Mouse (Mus musculus) C2C12 (cell line): Measurements from ENCODE around the gene Slc31a2. TPM values are rescaled to one million over a fixed set of nuclear protein-coding genes. Genes with fewer than 3 reads are reported as not detected.

Experiments used
- H3K27me3 ChIP-seq: one replicate; pipeline ENCODE4 v1.6.1; 2011; ENCODE audit not compliant: control insufficient read depth, insufficient read depth, insufficient read length
- H3K36me3 ChIP-seq: one replicate; pipeline ENCODE4 v1.6.1; 2011; ENCODE audit not compliant: control insufficient read depth, insufficient read depth
- H3K4me3 ChIP-seq: one replicate; pipeline ENCODE4 v1.5.1; 2011; ENCODE audit warnings: mild to moderate bottlenecking, control low read depth; ENCODE audit not compliant: poor library complexity, insufficient read depth, severe bottlenecking
- H3K79me2 ChIP-seq: one replicate; pipeline ENCODE4 v1.6.1; 2011; ENCODE audit not compliant: control insufficient read depth, insufficient read depth
- H3K79me3 ChIP-seq: one replicate; pipeline ENCODE4 v1.6.1; 2011; ENCODE audit warnings: low read depth, control low read depth
- H3ac ChIP-seq: one replicate; pipeline ENCODE3; 2011; ENCODE audit warnings: low read depth; ENCODE audit not compliant: control insufficient read depth, insufficient read length
- CEBPB ChIP-seq: IDR thresholded peaks from one replicate; pipeline ENCODE4 v1.6.1; 2011; ENCODE audit warnings: low read depth, mild to moderate bottlenecking, control low read depth, moderate library complexity
- CTCF ChIP-seq: IDR thresholded peaks from one replicate; pipeline ENCODE4 v1.5.1; 2011; ENCODE audit not compliant: control insufficient read depth, insufficient read depth, insufficient read length
- FOSL1 ChIP-seq: IDR thresholded peaks from one replicate; pipeline ENCODE4 v1.8.0; 2011; ENCODE audit warnings: mild to moderate bottlenecking, low read length; ENCODE audit not compliant: poor library complexity, insufficient read depth, severe bottlenecking
- MAX ChIP-seq: IDR thresholded peaks from one replicate; pipeline ENCODE4 v1.6.1; 2011; ENCODE audit warnings: mild to moderate bottlenecking, control low read depth
- MYOD1 ChIP-seq: IDR thresholded peaks from one replicate; pipeline ENCODE4 v1.6.1; 2011; ENCODE audit warnings: low read depth; ENCODE audit not compliant: control insufficient read depth, insufficient read length
- MYOG ChIP-seq: IDR thresholded peaks from one replicate; pipeline ENCODE4 v1.6.1; 2011; ENCODE audit not compliant: control insufficient read depth, insufficient read length; ENCODE audit errors: extremely low read depth
- USF1 ChIP-seq: IDR thresholded peaks from one replicate; pipeline ENCODE4 v1.6.1; 2011; ENCODE audit warnings: low read depth, mild to moderate bottlenecking, control low read depth, moderate library complexity
- polyA plus RNA-seq: library from polyadenylated mRNA; unstranded; fragments of >200 nt; fragmentation: generic; extraction: Trizol; gene quantifications from one replicate; pipeline ENCODE4 v1.2.1, GENCODE M21; 2012; ENCODE audit warnings: missing spikeins

Slc31a2 gene
- polyA plus RNA-seq, 1 experiment = 3.1 TPM

DNA sequence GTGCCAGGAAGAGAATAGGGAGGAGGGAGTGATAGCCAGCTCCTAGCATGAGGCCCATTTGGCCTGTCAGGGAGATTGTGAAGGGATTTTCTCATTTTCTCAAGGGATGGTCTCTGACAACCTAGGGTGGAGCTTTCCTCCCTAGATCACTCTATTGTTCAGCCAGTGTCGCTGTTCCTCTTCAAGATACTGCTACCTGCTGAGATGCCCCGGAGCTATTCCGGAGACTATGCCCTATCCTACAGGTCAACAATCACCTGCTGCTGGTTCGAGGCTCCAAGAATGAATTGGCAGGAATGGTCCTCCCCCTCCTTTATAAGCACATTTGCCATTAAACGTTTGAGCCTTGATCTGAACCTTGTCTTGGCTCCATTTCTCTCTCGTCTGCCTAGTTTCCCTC, 21.8 kb upstream of the Slc31a2 start:
- H3K79me2 ChIP-seq = no peaks in the 10 kb centered on the region
- H3K79me3 ChIP-seq = no peaks in the 10 kb centered on the region
- H3ac ChIP-seq = no peak overlapping the region
- no peaks in the 10 kb centered on the region for H3K36me3 ChIP-seq
- TF ChIP-seq USF1 = no peak
- TF ChIP-seq MYOG = no peak
- TF ChIP-seq CEBPB = no peak
- no peak for TF ChIP-seq MAX
- no peak for TF ChIP-seq MYOD1
- no peak for TF ChIP-seq FOSL1
- H3K4me3 ChIP-seq = no peak overlapping the region
- peaks cover 5% of the 10 kb centered on the region for H3K27me3 ChIP-seq

DNA sequence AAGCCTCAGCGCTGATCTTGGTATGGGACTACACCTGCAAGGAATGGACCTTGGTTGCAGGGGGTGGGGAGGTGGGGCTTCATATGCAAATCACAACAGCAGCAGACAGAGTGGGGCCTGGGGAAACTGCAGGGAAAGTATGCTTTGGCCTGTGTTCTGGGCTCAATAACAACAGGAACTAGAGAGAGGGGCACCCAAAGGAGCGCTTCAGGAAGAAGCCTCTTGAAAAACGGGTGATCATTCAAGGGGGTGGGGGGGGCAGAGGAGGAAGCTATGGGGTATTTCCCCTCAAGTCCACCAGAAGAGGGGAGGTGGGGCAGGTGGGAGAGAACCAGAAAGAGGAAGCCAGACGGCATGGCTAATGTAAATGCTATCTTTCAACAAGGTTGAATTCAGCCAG, 14.0 kb upstream of the Slc31a2 start:
- TF ChIP-seq MAX = no peak
- TF ChIP-seq USF1 = no peak
- TF ChIP-seq CEBPB = no peak
- TF ChIP-seq MYOG = no peak
- no peak for TF ChIP-seq MYOD1
- H3K79me2 ChIP-seq = no peaks in the 10 kb centered on the region
- H3K36me3 ChIP-seq = no peaks in the 10 kb centered on the region
- H3K4me3 ChIP-seq = no peak overlapping the region
- H3K27me3 ChIP-seq = no peaks in the 10 kb centered on the region
- no peaks in the 10 kb centered on the region for H3K79me3 ChIP-seq
- H3ac ChIP-seq = no peak overlapping the region

DNA sequence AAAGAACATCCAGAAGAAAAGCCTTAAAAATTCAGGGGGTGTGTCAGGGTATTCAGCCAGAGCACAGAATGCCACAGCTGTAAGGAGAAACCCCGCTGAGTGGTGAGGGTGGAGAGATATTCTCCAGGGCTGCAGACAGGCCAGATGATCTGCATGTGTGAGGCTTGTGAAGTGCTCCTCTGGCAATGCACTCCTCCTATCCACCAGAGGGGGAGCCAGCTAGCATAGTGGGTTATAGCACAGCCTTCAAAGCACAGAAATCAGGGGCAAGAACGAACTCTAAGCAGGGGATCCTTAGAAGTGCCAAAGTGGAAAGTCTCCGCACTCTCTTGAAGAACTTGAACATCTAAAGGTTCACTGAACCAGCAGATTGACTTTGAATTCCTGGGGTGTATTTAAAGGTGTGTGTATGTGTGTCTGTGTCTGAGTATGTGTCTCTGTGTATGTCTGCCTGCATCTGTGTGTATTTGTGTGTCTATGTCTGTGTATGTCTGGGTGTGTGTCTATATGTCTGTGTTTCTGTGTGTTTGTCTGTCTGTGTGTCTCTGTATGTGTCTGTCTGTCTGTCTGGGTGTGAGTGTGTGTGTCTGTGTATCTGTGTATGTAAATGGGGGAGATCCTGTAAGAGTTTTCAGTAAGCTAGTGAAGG, 11.3 kb upstream of the Slc31a2 start:
- Histone ChIP-seq H3K79me2 (no peaks in the 10 kb centered on the region), H3ac (no peak overlapping the region), H3K4me3 (no peak overlapping the region), H3K36me3 (no peaks in the 10 kb centered on the region), H3K79me3 (no peaks in the 10 kb centered on the region), H3K27me3 (no peaks in the 10 kb centered on the region)
- no peak for TF ChIP-seq CEBPB
- no peak for TF ChIP-seq FOSL1
- TF ChIP-seq MYOG = no peak
- no peak for TF ChIP-seq CTCF
- no peak for TF ChIP-seq USF1
- TF ChIP-seq MYOD1 = no peak

DNA sequence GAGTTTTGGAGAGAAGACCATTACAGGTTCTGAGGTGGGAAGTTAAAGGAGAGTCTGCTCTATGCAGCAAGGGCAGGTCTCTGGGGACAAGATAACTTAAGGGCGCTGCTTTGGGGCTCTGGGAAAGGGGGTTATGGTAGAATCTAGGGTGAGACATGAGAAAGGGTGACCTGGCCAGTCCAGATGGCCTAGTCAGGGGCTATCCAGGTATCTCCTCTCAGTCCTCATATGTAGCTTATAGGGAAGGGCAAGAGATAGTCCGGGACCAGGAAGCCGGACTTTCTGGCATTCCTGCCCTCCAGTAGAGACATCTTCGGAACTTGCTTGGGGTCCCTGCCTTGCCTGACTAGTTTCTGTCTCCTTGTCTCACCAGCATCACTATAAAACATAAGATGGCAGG, 10.6 kb upstream of the Slc31a2 start:
- TF ChIP-seq MAX = no peak
- TF ChIP-seq CEBPB = no peak
- TF ChIP-seq CTCF = no peak
- no peaks in the 10 kb centered on the region for H3K36me3 ChIP-seq
- no peaks in the 10 kb centered on the region for H3K79me2 ChIP-seq
- no peak overlapping the region for H3K4me3 ChIP-seq
- H3ac ChIP-seq = no peak overlapping the region
- H3K27me3 ChIP-seq = no peaks in the 10 kb centered on the region
- no peaks in the 10 kb centered on the region for H3K79me3 ChIP-seq

DNA sequence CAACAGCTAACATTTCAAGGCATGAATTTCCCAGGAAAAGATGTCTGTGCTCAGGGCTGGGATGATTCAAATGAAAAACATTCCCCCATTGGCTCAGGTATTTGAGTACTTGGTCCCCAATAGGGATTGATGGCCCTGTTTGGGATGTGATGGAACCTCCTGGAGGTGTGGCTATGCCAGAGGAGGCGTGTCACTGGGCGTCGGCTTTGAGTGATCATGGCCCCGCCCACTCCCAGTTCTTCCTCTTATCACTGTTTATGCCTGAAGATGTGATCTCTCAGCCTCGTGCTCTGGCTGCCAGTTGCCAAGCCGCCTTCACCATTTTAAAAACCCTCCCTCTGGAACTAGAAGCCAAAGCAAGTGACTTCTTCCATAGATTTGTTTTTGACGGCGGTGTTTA, 7.8 kb upstream of the Slc31a2 start:
- Histone ChIP-seq H3K27me3 (no peaks in the 10 kb centered on the region), H3K79me3 (no peaks in the 10 kb centered on the region), H3K79me2 (no peaks in the 10 kb centered on the region), H3K36me3 (no peaks in the 10 kb centered on the region), H3ac (no peak overlapping the region), H3K4me3 (no peak overlapping the region)
- TF ChIP-seq CEBPB = no peak
- TF ChIP-seq USF1 = no peak

DNA sequence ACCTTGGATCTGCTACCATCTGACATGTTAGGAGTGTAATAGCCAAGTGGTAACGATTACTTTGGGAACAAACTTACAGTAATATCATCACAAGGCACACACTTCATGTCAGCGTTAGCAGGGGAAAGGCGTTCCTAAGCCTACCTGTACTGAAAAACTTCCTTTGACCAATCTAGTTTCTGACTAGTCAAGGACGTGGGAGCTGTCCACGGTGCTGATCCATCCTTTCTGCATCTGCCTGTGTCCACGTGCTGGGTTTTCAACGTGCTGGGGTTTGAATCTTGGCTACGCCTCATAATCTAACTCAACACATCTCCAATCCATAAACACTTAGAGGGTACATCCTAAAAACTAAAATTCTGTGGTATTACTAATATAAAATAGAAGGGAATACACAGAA, 5.4 kb upstream of the Slc31a2 start:
- Histone ChIP-seq H3K79me3 (no peaks in the 10 kb centered on the region), H3K79me2 (no peaks in the 10 kb centered on the region), H3ac (no peak overlapping the region), H3K4me3 (no peak overlapping the region), H3K36me3 (no peaks in the 10 kb centered on the region), H3K27me3 (no peaks in the 10 kb centered on the region)
- TF ChIP-seq MYOG = no peak
